Comparison of ENCODE assay signal across 8 mouse cellular contexts in genomic region chr5:104112016-104112415, GRCm38 (mm10). TPM values are rescaled to one million over a fixed set of nuclear protein-coding genes. Genes with fewer than 3 reads are reported as not detected.
DNase-seq lines count a peak whose midpoint lies in the region; ATAC-seq and TF ChIP-seq lines count a peak whose summit lies in the region.

No protein-coding gene starts in this region.

- H3K27me3 ChIP-seq in kidney, postnatal 0 days (ENCODE audit: insufficient read depth, low read length) = no peaks in the 10 kb centered on the region
- H3K27me3 ChIP-seq in forebrain, embryonic 11.5 days (ENCODE audit: control insufficient read depth, insufficient read depth, low read length) = no peaks in the 10 kb centered on the region
- no peaks in the 10 kb centered on the region for H3K27me3 ChIP-seq in intestine, embryonic 16.5 days (replicated peaks; ENCODE audit: control insufficient read depth, insufficient read depth, low read length)
- H3K27me3 ChIP-seq in neural tube, embryonic 11.5 days (ENCODE audit: control insufficient read depth, insufficient read depth, low read length) = no peaks in the 10 kb centered on the region

- no peaks in the 10 kb centered on the region for H3K9me3 ChIP-seq in kidney, postnatal 0 days (replicated peaks; ENCODE audit: low read length)
- no peaks in the 10 kb centered on the region for H3K9me3 ChIP-seq in forebrain, embryonic 11.5 days (ENCODE audit: control insufficient read depth, low read length)
- no peaks in the 10 kb centered on the region for H3K9me3 ChIP-seq in intestine, embryonic 16.5 days (ENCODE audit: control insufficient read depth, low read length)
- H3K9me3 ChIP-seq in neural tube, embryonic 11.5 days (ENCODE audit: control insufficient read depth, low read length) = no peaks in the 10 kb centered on the region

- ATAC-seq in kidney, postnatal 0 days (replicated peaks; ENCODE audit: low FRiP score, low read depth) = no peak
- no peak for ATAC-seq in forebrain, embryonic 11.5 days (replicated peaks; ENCODE audit: low FRiP score)
- peak; percentile 30; the same call in 1 of the 2 replicates for ATAC-seq in intestine, embryonic 16.5 days
- no peak for ATAC-seq in neural tube, embryonic 11.5 days (ENCODE audit: insufficient read depth, low FRiP score, low TSS enrichment)

- peak overlapping the region; percentile 23 for H3K4me3 ChIP-seq in kidney, postnatal 0 days (replicated peaks; ENCODE audit: low read depth, low read length)
- H3K4me3 ChIP-seq in forebrain, embryonic 11.5 days (ENCODE audit: low read depth, low read length) = no peak overlapping the region
- peak overlapping the region; percentile 40 for H3K4me3 ChIP-seq in intestine, embryonic 16.5 days (ENCODE audit: low read length)
- H3K4me3 ChIP-seq in neural tube, embryonic 11.5 days (ENCODE audit: low read depth, low read length) = no peak overlapping the region

- peak overlapping the region; percentile 49 for H3K4me2 ChIP-seq in kidney, postnatal 0 days (ENCODE audit: low read length)
- H3K4me2 ChIP-seq in forebrain, embryonic 11.5 days (ENCODE audit: low read depth, low read length, severe bottlenecking) = peak overlapping the region; percentile 31; the same call in 1 of the 2 replicates
- H3K4me2 ChIP-seq in intestine, embryonic 16.5 days (ENCODE audit: low read depth, low read length) = peak overlapping the region; percentile 41
- H3K4me2 ChIP-seq in neural tube, embryonic 11.5 days (ENCODE audit: low read depth) = peak overlapping the region; percentile 1; the same call in 1 of the 2 replicates

- H3K4me1 ChIP-seq in kidney, postnatal 0 days (replicated peaks; ENCODE audit: insufficient read depth, low read length) = peaks cover 24% of the 10 kb centered on the region
- peaks cover 47% of the 10 kb centered on the region for H3K4me1 ChIP-seq in forebrain, embryonic 11.5 days (replicated peaks; ENCODE audit: control insufficient read depth, insufficient read depth, low read length)
- peaks cover 29% of the 10 kb centered on the region for H3K4me1 ChIP-seq in intestine, embryonic 16.5 days (ENCODE audit: control insufficient read depth, insufficient read depth, low read length)
- peaks cover 52% of the 10 kb centered on the region for H3K4me1 ChIP-seq in neural tube, embryonic 11.5 days (ENCODE audit: control insufficient read depth, insufficient read depth, low read length)

- peak; percentile 56 for DNase-seq in kidney, postnatal 0 days (ENCODE audit: low spot score)
- no peak for DNase-seq in kidney, postnatal 25 days
- no peak for DNase-seq in forebrain, embryonic 11.5 days (ENCODE audit: low spot score)
- peak; percentile 55 for DNase-seq in neural tube, embryonic 11.5 days (ENCODE audit: low spot score)
- DNase-seq in adrenal gland, postnatal 10 days = no peak
- DNase-seq in yolk sac, embryonic 10.5 days (ENCODE audit: low spot score) = no peak
- DNase-seq in urinary bladder, postnatal 25 days (ENCODE audit: low spot score) = no peak

- H3K36me3 ChIP-seq in kidney, postnatal 0 days (ENCODE audit: insufficient read depth, low read length) = no peaks in the 10 kb centered on the region
- H3K36me3 ChIP-seq in forebrain, embryonic 11.5 days (ENCODE audit: control insufficient read depth, insufficient read depth, low read length) = no peaks in the 10 kb centered on the region
- no peaks in the 10 kb centered on the region for H3K36me3 ChIP-seq in intestine, embryonic 16.5 days (ENCODE audit: control insufficient read depth, insufficient read depth, low read length)
- H3K36me3 ChIP-seq in neural tube, embryonic 11.5 days (ENCODE audit: control insufficient read depth, insufficient read depth, low read length) = no peaks in the 10 kb centered on the region

- WGBS in kidney, postnatal 0 days = 8% methylated on average over 9 of the region's 9 CpGs
- WGBS in forebrain, embryonic 11.5 days = 21% methylated on average over 9 of the region's 9 CpGs
- 9% methylated on average over 9 of the region's 9 CpGs for WGBS in intestine, embryonic 16.5 days
- 4% methylated on average over 9 of the region's 9 CpGs for WGBS in neural tube, embryonic 11.5 days

- H3K9ac ChIP-seq in kidney, postnatal 0 days (ENCODE audit: low read depth, low read length) = peak overlapping the region; percentile 42
- no peak overlapping the region for H3K9ac ChIP-seq in forebrain, embryonic 11.5 days (ENCODE audit: low read length)
- peak overlapping the region; percentile 57 for H3K9ac ChIP-seq in intestine, embryonic 16.5 days (ENCODE audit: low read depth, low read length)
- H3K9ac ChIP-seq in neural tube, embryonic 11.5 days (ENCODE audit: low read length) = no peak overlapping the region; the same call in 1 of the 2 replicates

- H3K27ac ChIP-seq in kidney, postnatal 0 days = peak overlapping the region; percentile 76
- H3K27ac ChIP-seq in forebrain, embryonic 11.5 days (ENCODE audit: low read depth, low read length) = no peak overlapping the region
- peak overlapping the region; percentile 70 for H3K27ac ChIP-seq in intestine, embryonic 16.5 days (ENCODE audit: low read length)
- peak overlapping the region; percentile 81 for H3K27ac ChIP-seq in neural tube, embryonic 11.5 days (ENCODE audit: low read depth, low read length)

- TF ChIP-seq CTCF in kidney, postnatal 0 days (IDR thresholded peaks at IDR 0.05; ENCODE audit: low read depth) = no peak

RNA-seq across cellular contexts. Expression of gene Sparcl1, which starts 1.5 kb away (rescaled TPM):
- 67.2 and 77.5 TPM in 2 replicates for polyA plus RNA-seq in kidney, postnatal 0 days (2015; fragmentation: Nextera tagmentation; extraction: Ambion mirVana)
- 23.3 and 24.1 TPM in 2 replicates for polyA plus RNA-seq in forebrain, embryonic 11.5 days (2014; fragmentation: Nextera tagmentation; extraction: Ambion mirVana)
- polyA plus RNA-seq in intestine, embryonic 16.5 days (2015; fragmentation: Nextera tagmentation; extraction: Ambion mirVana) = 191 and 194 TPM in 2 replicates
- polyA plus RNA-seq in neural tube, embryonic 11.5 days (2014; fragmentation: Nextera tagmentation; extraction: Ambion mirVana) = 68.9 and 73.1 TPM in 2 replicates
- 100 to 1,000 TPM; 142 to 154 TPM for total RNA-seq in adrenal gland, postnatal 10 days (2021)

RNA-seq across cellular contexts. Expression of gene Gm17660, which starts 34.6 kb away (rescaled TPM):
- not detected in 2 replicates for polyA plus RNA-seq in kidney, postnatal 0 days (2015; fragmentation: Nextera tagmentation; extraction: Ambion mirVana)
- not detected in 2 replicates for polyA plus RNA-seq in forebrain, embryonic 11.5 days (2014; fragmentation: Nextera tagmentation; extraction: Ambion mirVana)
- not detected in 2 replicates for polyA plus RNA-seq in intestine, embryonic 16.5 days (2015; fragmentation: Nextera tagmentation; extraction: Ambion mirVana)
- polyA plus RNA-seq in neural tube, embryonic 11.5 days (2014; fragmentation: Nextera tagmentation; extraction: Ambion mirVana) = not detected in 2 replicates
- not detected for total RNA-seq in adrenal gland, postnatal 10 days (2021)

RNA-seq across cellular contexts. Expression of gene Dspp, which starts 58.5 kb away (rescaled TPM):
- polyA plus RNA-seq in kidney, postnatal 0 days (2015; fragmentation: Nextera tagmentation; extraction: Ambion mirVana) = not detected in 2 replicates
- not detected in 2 replicates for polyA plus RNA-seq in forebrain, embryonic 11.5 days (2014; fragmentation: Nextera tagmentation; extraction: Ambion mirVana)
- not detected in 2 replicates for polyA plus RNA-seq in intestine, embryonic 16.5 days (2015; fragmentation: Nextera tagmentation; extraction: Ambion mirVana)
- polyA plus RNA-seq in neural tube, embryonic 11.5 days (2014; fragmentation: Nextera tagmentation; extraction: Ambion mirVana) = not detected in 2 replicates
- not detected for total RNA-seq in adrenal gland, postnatal 10 days (2021)

Comparison
In these comparisons a context has a peak if more than half of its experiments do, and no peak if none do; other contexts are left out.
1. DNase-seq: peak in kidney, postnatal 0 days (single experiment) and neural tube, embryonic 11.5 days (single experiment); none in kidney, postnatal 25 days (0 of 2), forebrain, embryonic 11.5 days (single experiment), adrenal gland, postnatal 10 days (single experiment), yolk sac, embryonic 10.5 days (single experiment) and urinary bladder, postnatal 25 days (single experiment).
2. H3K4me3 ChIP-seq: peak in kidney, postnatal 0 days (single experiment) and intestine, embryonic 16.5 days (single experiment); none in forebrain, embryonic 11.5 days (single experiment) and neural tube, embryonic 11.5 days (single experiment).
3. H3K9ac ChIP-seq: peak in kidney, postnatal 0 days (single experiment) and intestine, embryonic 16.5 days (single experiment); none in forebrain, embryonic 11.5 days (single experiment) and neural tube, embryonic 11.5 days (single experiment).
4. Peak in every context shown above with its lines, with median percentiles within 50 percentile points of each other: H3K4me2 ChIP-seq.